9 mouse cellular contexts compared by ENCODE assay signal in genomic region chr11:94832246-94832985, GRCm38 (mm10). TPM values are rescaled to one million over a fixed set of nuclear protein-coding genes. Genes with fewer than 3 reads are reported as not detected.
DNase-seq lines count a peak whose midpoint lies in the region; ATAC-seq lines count a peak whose summit lies in the region.
"Had no signal": no experiment of that assay in that cellular context is flagged by ENCODE, and none has a peak within 500 bp of the region (broad histone marks: within the 10 kb centered on the region; RNA-seq: fewer than 3 reads in every experiment).

No protein-coding gene starts in this region.

- intact Hi-C loops in gastrocnemius, postnatal 36 days (cut with DNase I) = no loop called here

- peak; percentile 72 for DNase-seq in CD4-positive, CD25-positive, alpha-beta regulatory T cell, adult 2 months (ENCODE audit: low read depth, low spot score)
- peak; percentile 54 for DNase-seq in MN1 (ENCODE audit: low spot score)
- DNase-seq in cerebellum, adult 9-10 months = peak; percentile 27
- peak; percentile 40 to 53 for DNase-seq in gastrocnemius, postnatal 36 days
- DNase-seq in layer of hippocampus, postnatal 25 days (ENCODE audit: extremely low spot score in 1 of 2, low spot score in 1 of 2) = peak; percentile 56 to 79
- DNase-seq in spleen, postnatal 14 days (ENCODE audit: low spot score in 2 of 2) = peak; percentile 13 to 35

- ATAC-seq in CD4-positive, CD25-positive, alpha-beta regulatory T cell, adult 4 months = no peak
- peak; percentile 87 for ATAC-seq in megakaryocyte progenitor cell, adult 5-6 weeks (replicated peaks; ENCODE audit: poor library complexity)

RNA-seq across cellular contexts. Expression of gene Tmem92, which starts 49.9 kb away (rescaled TPM):
- not detected for polyA plus RNA-seq in CD4-positive, CD25-positive, alpha-beta regulatory T cell, adult 4 months (2017; shearing (Covaris generic))
- not detected for total RNA-seq in gastrocnemius, postnatal 36 days (2021)
- total RNA-seq in layer of hippocampus, postnatal 25 days (2021) = not detected
- total RNA-seq in megakaryocyte progenitor cell, adult 5-6 weeks (2015) = not detected in 2 replicates
- not detected in 2 replicates for total RNA-seq in megakaryocyte progenitor cell, adult 5-6 weeks (2017)
- polyA plus RNA-seq: liver, embryonic 16.5 days had no signal
